Mouse (Mus musculus) midbrain, embryonic 16.5 days (tissue): ENCODE results near the gene Adgrv1. TPM values are rescaled to one million over a fixed set of nuclear protein-coding genes. Genes with fewer than 3 reads are reported as not detected.

ENCODE experiments used
- ATAC-seq: fragments of 200-750 bp; cut with Nextera tagmentation; 2 replicates; pipeline ENCODE4 v1.8.0; 2017; ENCODE audit warnings: moderate TSS enrichment
- H3K27ac ChIP-seq: fragments of 300-500 bp; sonication (generic); 2 replicates; pipeline ENCODE4 v1.5.1; 2014; ENCODE audit warnings: mild to moderate bottlenecking, low read length, mixed read lengths
- H3K27me3 ChIP-seq: fragments of 300-500 bp; sonication (generic); 2 replicates; pipeline ENCODE4 v1.6.1; 2014; ENCODE audit warnings: low read depth, low read length, mixed read lengths; ENCODE audit not compliant: control insufficient read depth, insufficient read depth
- H3K36me3 ChIP-seq: fragments of 300-500 bp; sonication (generic); 2 replicates; pipeline ENCODE4 v1.6.1; 2014; ENCODE audit warnings: mild to moderate bottlenecking, low read length, moderate library complexity, mixed read lengths; ENCODE audit not compliant: control insufficient read depth, insufficient read depth
- H3K4me1 ChIP-seq: fragments of 300-500 bp; sonication (generic); 2 replicates; pipeline ENCODE4 v1.6.1; 2014; ENCODE audit warnings: mild to moderate bottlenecking, low read length, mixed read lengths; ENCODE audit not compliant: control insufficient read depth, insufficient read depth
- H3K4me2 ChIP-seq: fragments of 300-500 bp; sonication (generic); 2 replicates; pipeline ENCODE4 v1.6.1; 2014; ENCODE audit warnings: mild to moderate bottlenecking, low read length, mixed read lengths
- H3K4me3 ChIP-seq: fragments of 300-500 bp; sonication (generic); 2 replicates; pipeline ENCODE4 v1.5.1; 2014; ENCODE audit warnings: low read depth, mild to moderate bottlenecking, low read length, moderate library complexity, mixed read lengths
- H3K9ac ChIP-seq: fragments of 300-500 bp; sonication (generic); 2 replicates; pipeline ENCODE4 v1.6.1; 2014; ENCODE audit warnings: low read depth, low read length, mixed read lengths
- H3K9me3 ChIP-seq: fragments of 300-500 bp; sonication (generic); replicated peaks from 2 replicates; pipeline ENCODE4 v1.6.1; 2014; ENCODE audit warnings: mild to moderate bottlenecking, low read length, mixed read lengths; ENCODE audit not compliant: control insufficient read depth, poor library complexity, severe bottlenecking
- WGBS: fragments of 180-500 bp; shearing (Covaris S2); extraction: QIAGEN DNeasy Blood & Tissue Kit; methylation state at CpG from one replicate; pipeline ENCODE4 v1.1.7; 2014; 5-methylcytosine and 5-hydroxymethylcytosine counted together
- polyA plus RNA-seq: library from polyadenylated mRNA; unstranded; fragments of >200 nt; fragmentation: Nextera tagmentation; extraction: Ambion mirVana; gene quantifications from 2 replicates; pipeline ENCODE4 v1.2.1, GENCODE M21; 2015

Adgrv1 gene
- polyA plus RNA-seq, 1 experiment from 2014 or later = 6.6 TPM

- Histone ChIP-seq H3K27me3 (no peaks in the 10 kb centered on the region), H3K4me1 (no peaks in the 10 kb centered on the region), H3K4me3 (no peak overlapping the region), H3K36me3 (no peaks in the 10 kb centered on the region), H3K9me3 (no peaks in the 10 kb centered on the region), H3K27ac (no peak overlapping the region), H3K4me2 (no peak overlapping the region), H3K9ac (no peak overlapping the region)
- 96% methylated on average over 3 of the region's 3 CpGs for WGBS
- no peak for ATAC-seq
Measured at GRCm38 (mm10) chr13:81402826-81403225, 230.1 kb downstream of the Adgrv1 start.

- H3K4me3 ChIP-seq = no peak overlapping the region
- no peaks in the 10 kb centered on the region for H3K27me3 ChIP-seq
- no peak overlapping the region for H3K4me2 ChIP-seq
Measured at GRCm38 (mm10) chr13:81402191-81402590, 230.8 kb downstream of the Adgrv1 start.

DNA sequence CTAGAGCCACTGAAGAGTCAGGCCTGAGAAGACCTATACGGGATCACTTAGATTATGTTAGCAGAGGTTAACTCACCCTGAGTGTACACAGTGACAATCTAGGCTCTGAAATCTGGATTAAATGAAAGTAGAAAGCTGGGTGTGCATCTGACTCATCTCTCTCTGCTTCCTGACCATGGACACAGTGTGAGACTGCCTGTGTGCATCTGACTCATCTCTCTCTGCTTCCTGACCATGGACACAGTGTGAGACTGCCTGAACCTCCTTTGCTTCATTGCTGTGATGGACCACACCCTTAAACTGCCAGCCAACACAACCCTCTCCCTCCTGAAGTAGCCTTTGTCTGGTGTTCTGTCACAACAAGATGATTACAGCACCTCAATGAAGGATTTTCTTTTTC, 231.2 kb downstream of the Adgrv1 start:
- no peak overlapping the region for H3K4me3 ChIP-seq
- no peaks in the 10 kb centered on the region for H3K4me1 ChIP-seq
- no peak overlapping the region for H3K4me2 ChIP-seq
- H3K36me3 ChIP-seq = no peaks in the 10 kb centered on the region
- no peak overlapping the region for H3K27ac ChIP-seq
- H3K9me3 ChIP-seq = no peaks in the 10 kb centered on the region
- WGBS = 85% methylated on average over 1 of the region's 1 CpGs
- no peak for ATAC-seq
- H3K27me3 ChIP-seq = no peaks in the 10 kb centered on the region
- no peak overlapping the region for H3K9ac ChIP-seq

More at GRCm38 (mm10) chr13:81402191-81402590, 230.8 kb downstream of the Adgrv1 start:
- no peak for ATAC-seq
- no peaks in the 10 kb centered on the region for H3K4me1 ChIP-seq
- no peaks in the 10 kb centered on the region for H3K9me3 ChIP-seq
- no peaks in the 10 kb centered on the region for H3K36me3 ChIP-seq
- no peak overlapping the region for H3K27ac ChIP-seq
- no peak overlapping the region for H3K9ac ChIP-seq
- WGBS = 42% methylated on average over 2 of the region's 2 CpGs

GRCm38 (mm10) chr13:81385597-81386362, 247.2 kb downstream of the Adgrv1 start:
- no peak overlapping the region for H3K4me3 ChIP-seq
- H3K4me1 ChIP-seq = no peaks in the 10 kb centered on the region
- no peaks in the 10 kb centered on the region for H3K36me3 ChIP-seq
- ATAC-seq = no peak
- H3K9me3 ChIP-seq = no peaks in the 10 kb centered on the region
- H3K27me3 ChIP-seq = no peaks in the 10 kb centered on the region
- WGBS = 87% methylated on average over 4 of the region's 4 CpGs
- H3K27ac ChIP-seq = no peak overlapping the region
- H3K4me2 ChIP-seq = no peak overlapping the region
- no peak overlapping the region for H3K9ac ChIP-seq

DNA sequence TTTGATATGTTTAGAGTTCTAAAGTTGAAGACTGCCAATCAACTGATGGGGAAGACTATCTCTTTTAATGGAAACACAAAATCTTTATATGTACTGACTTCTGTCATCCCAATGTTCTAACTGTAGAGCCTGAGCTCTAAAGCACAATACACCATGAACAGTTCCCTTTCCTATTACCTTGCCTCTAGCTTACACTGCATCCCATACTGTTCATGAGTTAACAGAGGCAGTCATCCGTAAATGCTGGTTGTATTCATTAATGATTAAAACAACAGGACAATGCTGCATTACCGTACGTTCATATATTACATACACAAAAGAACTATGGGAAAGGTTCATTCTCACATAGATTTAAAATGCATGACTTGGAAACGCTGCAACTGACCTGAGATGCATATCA, 251.1 kb downstream of the Adgrv1 start:
- ATAC-seq = no peak
- Histone ChIP-seq H3K4me3 (no peak overlapping the region), H3K4me2 (no peak overlapping the region), H3K4me1 (no peaks in the 10 kb centered on the region), H3K36me3 (no peaks in the 10 kb centered on the region), H3K9ac (no peak overlapping the region), H3K27me3 (no peaks in the 10 kb centered on the region), H3K9me3 (no peaks in the 10 kb centered on the region), H3K27ac (no peak overlapping the region)
- 86% methylated on average over 4 of the region's 4 CpGs for WGBS

GRCm38 (mm10) chr13:81370801-81371456, 262.0 kb downstream of the Adgrv1 start:
- Histone ChIP-seq H3K36me3 (no peaks in the 10 kb centered on the region), H3K4me2 (no peak overlapping the region), H3K4me3 (no peak overlapping the region), H3K9me3 (no peaks in the 10 kb centered on the region), H3K4me1 (no peaks in the 10 kb centered on the region), H3K27me3 (no peaks in the 10 kb centered on the region), H3K27ac (no peak overlapping the region), H3K9ac (no peak overlapping the region)
- WGBS = 89% methylated on average over 5 of the region's 5 CpGs
- no peak for ATAC-seq

GRCm38 (mm10) chr13:81370196-81370595, 262.8 kb downstream of the Adgrv1 start:
- H3K36me3 ChIP-seq = no peaks in the 10 kb centered on the region
- H3K4me2 ChIP-seq = no peak overlapping the region
- 95% methylated on average over 6 of the region's 6 CpGs for WGBS
- no peak for ATAC-seq
- H3K9ac ChIP-seq = no peak overlapping the region
- H3K27ac ChIP-seq = no peak overlapping the region
- H3K4me3 ChIP-seq = no peak overlapping the region
- H3K27me3 ChIP-seq = no peaks in the 10 kb centered on the region
- H3K9me3 ChIP-seq = no peaks in the 10 kb centered on the region
- H3K4me1 ChIP-seq = no peaks in the 10 kb centered on the region

- WGBS = 88% methylated on average over 2 of the region's 2 CpGs
- no peak overlapping the region for H3K4me3 ChIP-seq
- H3K4me1 ChIP-seq = no peaks in the 10 kb centered on the region
- no peaks in the 10 kb centered on the region for H3K27me3 ChIP-seq
- ATAC-seq = no peak
- H3K9ac ChIP-seq = no peak overlapping the region
- no peak overlapping the region for H3K4me2 ChIP-seq
- H3K36me3 ChIP-seq = no peaks in the 10 kb centered on the region
- H3K27ac ChIP-seq = no peak overlapping the region
- no peaks in the 10 kb centered on the region for H3K9me3 ChIP-seq
Measured at GRCm38 (mm10) chr13:81369564-81369963, 263.4 kb downstream of the Adgrv1 start.

DNA sequence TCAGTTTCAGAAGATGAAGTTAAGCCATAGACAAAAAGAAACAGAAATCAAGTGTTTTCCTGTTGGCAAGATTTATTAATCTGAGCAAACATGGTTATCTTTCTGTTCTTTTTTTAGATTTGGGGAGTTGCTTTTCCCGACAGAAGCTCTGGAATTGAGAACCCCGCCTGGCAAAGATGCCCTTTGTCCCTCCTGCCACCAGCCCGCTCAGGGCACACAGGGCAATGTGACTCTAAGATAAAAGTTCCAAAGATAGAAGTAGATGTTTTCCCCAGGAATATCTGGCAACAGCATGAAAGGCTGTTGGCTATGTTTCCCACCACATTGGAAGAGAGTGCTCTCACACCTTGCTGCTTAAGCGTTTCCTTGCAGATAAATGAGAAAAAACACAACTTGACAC, 264.0 kb downstream of the Adgrv1 start:
- no peaks in the 10 kb centered on the region for H3K9me3 ChIP-seq
- ATAC-seq = no peak
- H3K36me3 ChIP-seq = no peaks in the 10 kb centered on the region
- no peak overlapping the region for H3K9ac ChIP-seq
- H3K4me2 ChIP-seq = no peak overlapping the region
- H3K27me3 ChIP-seq = no peaks in the 10 kb centered on the region
- 88% methylated on average over 4 of the region's 4 CpGs for WGBS
- no peak overlapping the region for H3K27ac ChIP-seq
- no peaks in the 10 kb centered on the region for H3K4me1 ChIP-seq
- H3K4me3 ChIP-seq = no peak overlapping the region
